Mouse (Mus musculus) brain, adult 2 months (tissue): ENCODE results near the gene Decr2.
A peak's percentile ranks its signal among the peaks of the same experiment; 100 is the strongest.

Source experiments
- DNase-seq: peaks from one replicate; pipeline ENCODE4 v3.0.0; 2011; ENCODE audit warnings: low read depth, low spot score

Decr2 gene

GRCm38 (mm10) chr17:26113181-26113948, 23.2 kb upstream of the Decr2 start, which contains the start of gene Tmem8:
Tmem8 (plus strand) TSS chr17:26113299.
- peak; percentile 77 for DNase-seq

GRCm38 (mm10) chr17:26112751-26113150, 22.6 kb upstream of the Decr2 start:
- DNase-seq: no peak

GRCm38 (mm10) chr17:26111722-26112121, 21.6 kb upstream of the Decr2 start:
- no peak for DNase-seq

- no peak for DNase-seq
Observed at GRCm38 (mm10) chr17:26111024-26111423, 20.9 kb upstream of the Decr2 start.

GRCm38 (mm10) chr17:26110156-26110555, 20.0 kb upstream of the Decr2 start:
- no peak for DNase-seq

GRCm38 (mm10) chr17:26105619-26106018, 15.5 kb upstream of the Decr2 start:
- no peak for DNase-seq

GRCm38 (mm10) chr17:26101478-26101877, 11.3 kb upstream of the Decr2 start:
- DNase-seq: peak; percentile 73

- no peak for DNase-seq
Observed at GRCm38 (mm10) chr17:26100166-26100565, 10.0 kb upstream of the Decr2 start.

- DNase-seq: peak; percentile 54
Observed at GRCm38 (mm10) chr17:26099316-26099715, 9.2 kb upstream of the Decr2 start.

GRCm38 (mm10) chr17:26098461-26098860, 8.3 kb upstream of the Decr2 start:
- DNase-seq: no peak

GRCm38 (mm10) chr17:26095121-26095740, 5.1 kb upstream of the Decr2 start, which contains the start of gene Nme4:
Nme4 (minus strand) TSS chr17:26095602.
- peak; percentile 82 for DNase-seq

- DNase-seq: no peak
Observed at GRCm38 (mm10) chr17:26094531-26095110, 4.5 kb upstream of the Decr2 start.

GRCm38 (mm10) chr17:26087059-26087564, 3.0 kb downstream of the Decr2 start:
- DNase-seq: no peak

- DNase-seq: no peak
Observed at GRCm38 (mm10) chr17:26080867-26081266, 9.3 kb downstream of the Decr2 start.

- peak; percentile 83 for DNase-seq
Observed at GRCm38 (mm10) chr17:26078851-26079250, 11.3 kb downstream of the Decr2 start.

GRCm38 (mm10) chr17:26075246-26075645, 14.9 kb downstream of the Decr2 start:
- DNase-seq: peak; percentile 92

GRCm38 (mm10) chr17:26070136-26070535, 20.0 kb downstream of the Decr2 start:
- DNase-seq: peak; percentile 65

- peak; percentile 97 for DNase-seq
Observed at GRCm38 (mm10) chr17:26068831-26069739, 21.1 kb downstream of the Decr2 start, which contains the start of gene Rab11fip3. Rab11fip3 (minus strand) TSS chr17:26069555.

- DNase-seq: peak; percentile 50
Observed at GRCm38 (mm10) chr17:26068024-26068830, 21.9 kb downstream of the Decr2 start.

- DNase-seq: no peak
Observed at GRCm38 (mm10) chr17:26066488-26067020, 23.6 kb downstream of the Decr2 start.
